In genomic region chr14:57999402-57999734, GRCm38 (mm10) we compare ENCODE assay signal across 8 mouse cellular contexts. TPM values are rescaled to one million over a fixed set of nuclear protein-coding genes. Genes with fewer than 3 reads are reported as not detected.
DNase-seq lines count a peak whose midpoint lies in the region; ATAC-seq and TF ChIP-seq lines count a peak whose summit lies in the region.

No protein-coding gene starts in this region.

- peak overlapping the region; percentile 84 for H3K4me2 ChIP-seq in heart, embryonic 14.5 days (ENCODE audit: low read length)

- DNase-seq in heart, postnatal 36 days, result no peak
- DNase-seq in G1E (ENCODE audit: low spot score), result no peak
- DNase-seq in hindbrain, embryonic 10.5 days (ENCODE audit: low spot score), result no peak
- DNase-seq in urinary bladder, postnatal 4 days (ENCODE audit: low spot score in 2 of 2), result no peak
- DNase-seq in right cerebral cortex, postnatal 4 days, result no peak
- DNase-seq in frontal cortex, adult 2 months (ENCODE audit: extremely low spot score in 1 of 2, low spot score in 1 of 2), result no peak

- H3K36me3 ChIP-seq in heart, embryonic 14.5 days (ENCODE audit: control insufficient read depth, insufficient read depth, low read length), result no peaks in the 10 kb centered on the region
- H3K36me3 ChIP-seq in G1E (replicated peaks), result no peaks in the 10 kb centered on the region
- no peaks in the 10 kb centered on the region for H3K36me3 ChIP-seq in hindbrain, embryonic 10.5 days
- peaks cover 19% of the 10 kb centered on the region for H3K36me3 ChIP-seq in megakaryocyte, embryonic 14.5 days (replicated peaks; ENCODE audit: low read length)

- H3K27me3 ChIP-seq in heart, embryonic 14.5 days (ENCODE audit: control insufficient read depth, insufficient read depth, low read length), result no peaks in the 10 kb centered on the region
- H3K27me3 ChIP-seq in G1E (ENCODE audit: insufficient read depth, low read length), result 0 out of 2 replicates have a peak, but pooled peaks cover 3% of the 10 kb centered on the region
- H3K27me3 ChIP-seq in hindbrain, embryonic 10.5 days (ENCODE audit: insufficient read depth, poor library complexity, severe bottlenecking), result peaks cover 5% of the 10 kb centered on the region; the same call in 1 of the 2 replicates
- H3K27me3 ChIP-seq in megakaryocyte, embryonic 14.5 days (replicated peaks), result no peaks in the 10 kb centered on the region

- WGBS in heart, embryonic 14.5 days, result 34% methylated on average over 5 of the region's 5 CpGs
- WGBS in hindbrain, embryonic 10.5 days, result 36% methylated on average over 5 of the region's 5 CpGs

- ATAC-seq in heart, embryonic 14.5 days (ENCODE audit: insufficient number of reproducible peaks, insufficient read depth, low FRiP score, low read depth), result no peak
- ATAC-seq in G1E (ENCODE audit: extremely low read depth, insufficient number of reproducible peaks, low FRiP score, poor library complexity, severe bottlenecking), result no peak

- H3K9ac ChIP-seq in heart, embryonic 14.5 days (ENCODE audit: low read length), result peak overlapping the region; percentile 94; the same call in 1 of the 2 replicates

- H3K4me3 ChIP-seq in heart, embryonic 14.5 days (ENCODE audit: control insufficient read depth in 1 of 2, insufficient read depth in 1 of 2, low read depth in 1 of 2, low read length in 2 of 2), result peak overlapping the region; percentile 89 to 97
- H3K4me3 ChIP-seq in G1E (ENCODE audit: low read depth, low read length), result peak overlapping the region; percentile 82
- H3K4me3 ChIP-seq in hindbrain, embryonic 10.5 days, result peak overlapping the region; percentile 86
- H3K4me3 ChIP-seq in megakaryocyte, embryonic 14.5 days (replicated peaks), result peak overlapping the region; percentile 98

- peaks cover 5 to 8% of the 10 kb centered on the region in 2 experiments; a peak in 3 of 4 replicates for H3K4me1 ChIP-seq in heart, embryonic 14.5 days (ENCODE audit: control insufficient read depth in 2 of 2, insufficient read depth in 2 of 2, low read length in 2 of 2)
- peaks cover 4% of the 10 kb centered on the region for H3K4me1 ChIP-seq in G1E (ENCODE audit: insufficient read depth, low read depth, low read length)
- H3K4me1 ChIP-seq in hindbrain, embryonic 10.5 days (replicated peaks), result peaks cover 17% of the 10 kb centered on the region; the same call in 1 of the 2 replicates
- peaks cover 51% of the 10 kb centered on the region for H3K4me1 ChIP-seq in megakaryocyte, embryonic 14.5 days

- no peak for TF ChIP-seq CTCF in G1E (IDR thresholded peaks at IDR 0.05; ENCODE audit: low read depth, low read length)

- no peaks in the 10 kb centered on the region for H3K9me3 ChIP-seq in heart, embryonic 14.5 days (ENCODE audit: control insufficient read depth, low read length)
- peaks cover 6% of the 10 kb centered on the region for H3K9me3 ChIP-seq in G1E (replicated peaks)
- H3K9me3 ChIP-seq in hindbrain, embryonic 10.5 days, result no peaks in the 10 kb centered on the region
- H3K9me3 ChIP-seq in megakaryocyte, embryonic 14.5 days, result no peaks in the 10 kb centered on the region

- H3K27ac ChIP-seq in heart, embryonic 14.5 days (replicated peaks in 1 of 2; ENCODE audit: control insufficient read depth in 1 of 2, insufficient read depth in 1 of 2, low read depth in 2 of 2, low read length in 2 of 2), result no peak overlapping the region
- H3K27ac ChIP-seq in hindbrain, embryonic 10.5 days, result peak overlapping the region; percentile 97

- intact Hi-C loops in heart, postnatal 36 days (cut with DNase I), result loop anchor here (10.0 kb wide), 1 partner anchor 175 kb away; the partner anchor contains the start of genes Mrpl57 and Ska3

RNA-seq across cellular contexts. Expression of gene Micu2, which starts 0.3 kb away (rescaled TPM):
- polyA plus RNA-seq in heart, embryonic 14.5 days (2014; fragmentation: Nextera tagmentation; extraction: Ambion mirVana), result 63.3 and 72.0 TPM in 2 replicates
- total RNA-seq in heart, postnatal 36 days (2021), result 10 to 100 TPM; 74.9 to 81.6 TPM
- 15.6 and 23.0 TPM in 2 replicates for total RNA-seq in G1E (2014; fragmentation: Nextera tagmentation)
- total RNA-seq in G1E (2017), result 40.5 and 46.9 TPM in 2 replicates
- polyA plus RNA-seq in G1E (2012), result 24.9 and 28.4 TPM in 2 replicates
- polyA plus RNA-seq in hindbrain, embryonic 10.5 days (2016; fragmentation: Nextera tagmentation; extraction: Ambion mirVana), result 60.3 and 62.0 TPM in 2 replicates
- 10.0 and 46.0 TPM in 2 replicates for polyA plus RNA-seq in megakaryocyte, embryonic 14.5 days (2012; ENCODE audit: insufficient read depth, low replicate concordance)
- polyA plus RNA-seq in frontal cortex, adult 2 months (2012; rRNA removed), result 22.5 and 25.9 TPM in 2 replicates
